Mouse (Mus musculus): ENCODE data around the gene Smurf2.
A peak's percentile ranks its signal among the peaks of the same experiment; 100 is the strongest.

Gene Smurf2

GRCm38 (mm10) chr11:106907253-106907652 lies 13.3 kb downstream of the Smurf2 start:
- no peak for DNase-seq (ENCODE audit: low spot score)

GRCm38 (mm10) chr11:106905707-106906106 lies 14.8 kb downstream of the Smurf2 start:
- no peak for DNase-seq (ENCODE audit: low spot score)

GRCm38 (mm10) chr11:106899804-106900203 lies 20.7 kb downstream of the Smurf2 start:
- DNase-seq (ENCODE audit: low spot score), result no peak

GRCm38 (mm10) chr11:106896561-106897168 lies 23.9 kb downstream of the Smurf2 start:
- no peak for DNase-seq (ENCODE audit: low spot score)

- no peak for DNase-seq (ENCODE audit: low spot score)
These were observed 36.9 kb downstream of the Smurf2 start for GRCm38 (mm10) chr11:106883656-106884055.

- no peak for DNase-seq (ENCODE audit: low spot score)
These were observed 47.9 kb downstream of the Smurf2 start for GRCm38 (mm10) chr11:106872650-106873049.

- no peak for DNase-seq (ENCODE audit: low spot score)
These were observed 69.1 kb downstream of the Smurf2 start for GRCm38 (mm10) chr11:106851438-106851837.

GRCm38 (mm10) chr11:106842002-106842401 lies 78.5 kb downstream of the Smurf2 start:
- DNase-seq (ENCODE audit: low spot score), result no peak

GRCm38 (mm10) chr11:106828079-106828478 lies 92.4 kb downstream of the Smurf2 start:
- DNase-seq (ENCODE audit: low spot score), result no peak

- no peak for DNase-seq (ENCODE audit: low spot score)
These were observed 96.1 kb downstream of the Smurf2 start for GRCm38 (mm10) chr11:106824403-106824802.

- DNase-seq (ENCODE audit: low spot score), result no peak
These were observed 96.8 kb downstream of the Smurf2 start for GRCm38 (mm10) chr11:106823741-106824140.

- DNase-seq (ENCODE audit: low spot score), result no peak
These were observed 97.6 kb downstream of the Smurf2 start for GRCm38 (mm10) chr11:106822911-106823310.

GRCm38 (mm10) chr11:106822491-106822890 lies 98.0 kb downstream of the Smurf2 start:
- DNase-seq (ENCODE audit: low spot score), result no peak

GRCm38 (mm10) chr11:106821397-106821796 lies 99.1 kb downstream of the Smurf2 start:
- DNase-seq (ENCODE audit: low spot score), result no peak

- peak; percentile 27 for DNase-seq (ENCODE audit: low spot score)
These were observed 99.5 kb downstream of the Smurf2 start for GRCm38 (mm10) chr11:106820972-106821371.

- DNase-seq (ENCODE audit: low spot score), result no peak
These were observed 100.3 kb downstream of the Smurf2 start for GRCm38 (mm10) chr11:106820252-106820651.

GRCm38 (mm10) chr11:106819595-106819994 lies 100.9 kb downstream of the Smurf2 start:
- DNase-seq (ENCODE audit: low spot score), result no peak

- no peak for DNase-seq (ENCODE audit: low spot score)
These were observed 102.2 kb downstream of the Smurf2 start for GRCm38 (mm10) chr11:106818341-106818740.

- DNase-seq (ENCODE audit: low spot score), result no peak
These were observed 102.7 kb downstream of the Smurf2 start for GRCm38 (mm10) chr11:106817808-106818207.

GRCm38 (mm10) chr11:106817156-106817555 lies 103.4 kb downstream of the Smurf2 start:
- no peak for DNase-seq (ENCODE audit: low spot score)

GRCm38 (mm10) chr11:106816316-106816715 lies 104.2 kb downstream of the Smurf2 start:
- no peak for DNase-seq (ENCODE audit: low spot score)

- DNase-seq (ENCODE audit: low spot score), result no peak
These were observed 104.8 kb downstream of the Smurf2 start for GRCm38 (mm10) chr11:106815761-106816160.

GRCm38 (mm10) chr11:106815331-106815730 lies 105.2 kb downstream of the Smurf2 start:
- no peak for DNase-seq (ENCODE audit: low spot score)

GRCm38 (mm10) chr11:106814601-106815320 lies 105.8 kb downstream of the Smurf2 start:
- DNase-seq (ENCODE audit: low spot score), result no peak
